Mouse (Mus musculus) forebrain, embryonic 11.5 days (tissue): ENCODE measurements around the gene Unc5b. TPM values are rescaled to one million over a fixed set of nuclear protein-coding genes. Genes with fewer than 3 reads are reported as not detected.
A peak's percentile ranks its signal among the peaks of the same experiment; 100 is the strongest.

Experiments used
- ATAC-seq: fragments of 200-750 bp; cut with Nextera tagmentation; replicated peaks from 2 replicates; pipeline ENCODE4 v1.8.0; 2017; ENCODE audit warnings: moderate TSS enrichment; ENCODE audit not compliant: low FRiP score
- DNase-seq: peaks from one replicate; pipeline ENCODE4 v3.0.0-alpha.2; 2017; ENCODE audit warnings: low spot score
- H3K27ac ChIP-seq: fragments of 300-500 bp; sonication (generic); 2 replicates; pipeline ENCODE4 v1.5.1; 2014; ENCODE audit warnings: low read depth, low read length
- H3K27me3 ChIP-seq: fragments of 300-500 bp; sonication (generic); 2 replicates; pipeline ENCODE4 v1.6.1; 2014; ENCODE audit warnings: mild to moderate bottlenecking, low read length, mixed read lengths; ENCODE audit not compliant: control insufficient read depth, insufficient read depth
- H3K36me3 ChIP-seq: fragments of 300-500 bp; sonication (generic); 2 replicates; pipeline ENCODE4 v1.6.1; 2014; ENCODE audit warnings: mild to moderate bottlenecking, low read length, moderate library complexity, mixed read lengths; ENCODE audit not compliant: control insufficient read depth, insufficient read depth
- H3K4me1 ChIP-seq: fragments of 300-500 bp; sonication (generic); replicated peaks from 2 replicates; pipeline ENCODE4 v1.6.1; 2014; ENCODE audit warnings: low read length, mixed read lengths; ENCODE audit not compliant: control insufficient read depth, insufficient read depth
- H3K4me2 ChIP-seq: fragments of 300-500 bp; sonication (generic); 2 replicates; pipeline ENCODE4 v1.6.1; 2014; ENCODE audit warnings: low read depth, mild to moderate bottlenecking, low read length, moderate library complexity, mixed read lengths; ENCODE audit not compliant: severe bottlenecking
- H3K4me3 ChIP-seq: fragments of 300-500 bp; sonication (generic); 2 replicates; pipeline ENCODE4 v1.5.1; 2014; ENCODE audit warnings: low read depth, low read length
- H3K9ac ChIP-seq: fragments of 300-500 bp; sonication (generic); 2 replicates; pipeline ENCODE4 v1.6.1; 2014; ENCODE audit warnings: low read length
- H3K9me3 ChIP-seq: fragments of 300-500 bp; sonication (generic); 2 replicates; pipeline ENCODE4 v1.6.1; 2016; ENCODE audit warnings: low read length, mixed read lengths; ENCODE audit not compliant: control insufficient read depth
- WGBS: fragments of 180-500 bp; shearing (Covaris S2); extraction: QIAGEN DNeasy Blood & Tissue Kit; methylation state at CpG from one replicate; pipeline ENCODE4 v1.1.7; 2014; 5-methylcytosine and 5-hydroxymethylcytosine counted together
- polyA plus RNA-seq: library from polyadenylated mRNA; unstranded; fragments of >200 nt; fragmentation: Nextera tagmentation; extraction: Ambion mirVana; gene quantifications from 2 replicates; pipeline ENCODE4 v1.2.1, GENCODE M21; 2014

The Unc5b gene
- polyA plus RNA-seq, 1 experiment from 2014 or later = 4.0 TPM

GRCm38 (mm10) chr10:60787303-60788074 is 43.9 kb downstream of the Unc5b start:
- H3K4me3 ChIP-seq = no peak overlapping the region
- H3K4me2 ChIP-seq = no peak overlapping the region
- H3K4me1 ChIP-seq = peaks cover under 1% of the 10 kb centered on the region; the same call in 1 of the 2 replicates
- H3K27ac ChIP-seq = no peak overlapping the region
- DNase-seq (no peak), ATAC-seq (no peak)
- H3K27me3 ChIP-seq = no peaks in the 10 kb centered on the region
- H3K9ac ChIP-seq = no peak overlapping the region
- no peaks in the 10 kb centered on the region for H3K36me3 ChIP-seq
- no peaks in the 10 kb centered on the region for H3K9me3 ChIP-seq
- 83% methylated on average over 16 of the region's 16 CpGs for WGBS

DNA sequence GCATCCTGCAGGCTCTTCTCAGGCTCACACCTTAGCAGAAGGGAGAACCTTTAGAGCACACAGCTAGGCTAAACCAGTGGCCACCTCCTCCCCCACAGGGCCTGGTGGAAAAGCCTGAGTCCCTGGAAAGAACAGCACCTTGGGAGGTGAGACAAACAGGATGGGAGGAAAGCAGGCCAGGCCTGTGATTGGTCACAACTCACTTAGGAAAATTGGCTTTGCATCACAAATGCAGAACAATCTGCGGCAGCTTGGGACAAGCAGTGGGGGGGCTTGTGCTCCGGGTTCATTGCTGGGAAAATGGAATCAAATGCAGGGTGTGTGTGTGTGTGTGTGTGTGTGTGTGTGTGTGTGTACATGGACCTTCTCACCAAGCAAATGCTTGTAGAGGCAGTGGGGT is 47.8 kb downstream of the Unc5b start:
- ATAC-seq = no peak
- Histone ChIP-seq H3K27ac (no peak overlapping the region), H3K36me3 (no peaks in the 10 kb centered on the region), H3K27me3 (no peaks in the 10 kb centered on the region), H3K4me1 (peaks cover 2% of the 10 kb centered on the region), H3K4me3 (no peak overlapping the region), H3K4me2 (no peak overlapping the region), H3K9me3 (no peaks in the 10 kb centered on the region), H3K9ac (no peak overlapping the region; the same call in 1 of the 2 replicates)
- WGBS = 29% methylated on average over 2 of the region's 2 CpGs
- DNase-seq = no peak

DNA sequence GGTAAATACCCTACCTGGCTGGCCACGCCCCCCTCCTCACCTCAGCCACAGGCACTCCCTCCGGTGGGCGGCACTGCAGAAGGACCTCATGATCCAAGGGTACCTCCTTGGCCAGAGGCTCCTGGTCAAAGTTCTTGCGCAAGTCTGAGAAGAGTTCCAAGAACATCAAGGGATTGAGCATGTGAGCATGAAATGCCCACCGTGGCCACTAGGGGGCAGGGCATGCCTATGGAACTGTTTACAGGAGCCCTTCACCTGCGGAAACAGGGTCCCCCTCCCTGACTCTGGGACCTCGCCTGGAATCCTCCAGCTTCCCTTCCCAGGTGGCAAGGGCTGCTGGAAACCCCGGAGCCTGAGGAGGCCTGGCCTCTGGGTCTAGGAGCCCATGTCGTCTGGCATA is 51.8 kb downstream of the Unc5b start:
- Histone ChIP-seq H3K4me1 (peaks cover 2% of the 10 kb centered on the region), H3K27ac (no peak overlapping the region), H3K9ac (no peak overlapping the region), H3K4me3 (no peak overlapping the region), H3K27me3 (no peaks in the 10 kb centered on the region), H3K4me2 (no peak overlapping the region), H3K9me3 (no peaks in the 10 kb centered on the region), H3K36me3 (no peaks in the 10 kb centered on the region)
- DNase-seq (peak; percentile 92), ATAC-seq (peak; percentile 55; the same call in 1 of the 2 replicates)
- WGBS = 14% methylated on average over 9 of the region's 9 CpGs

DNA sequence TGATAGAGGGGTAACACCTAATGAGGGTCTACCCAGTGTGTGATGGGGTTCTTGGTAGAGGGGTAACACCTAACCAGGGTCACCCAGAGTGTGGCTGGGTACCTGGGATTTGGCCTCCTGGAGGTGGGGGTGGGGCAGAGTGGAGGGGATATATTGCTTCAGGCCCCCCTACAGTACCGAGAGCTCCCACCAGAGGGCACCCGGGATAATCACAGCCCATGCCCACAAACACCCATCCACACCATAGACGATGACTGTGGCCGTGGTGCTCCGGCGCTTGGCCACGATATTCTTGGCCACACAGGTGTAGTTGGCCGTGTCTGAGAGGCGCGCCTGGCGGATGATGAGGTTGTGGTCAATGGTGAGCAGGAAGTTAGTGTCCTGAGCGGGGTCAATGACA is 52.8 kb downstream of the Unc5b start:
- H3K36me3 ChIP-seq = no peaks in the 10 kb centered on the region; the same call in 1 of the 2 replicates

DNA sequence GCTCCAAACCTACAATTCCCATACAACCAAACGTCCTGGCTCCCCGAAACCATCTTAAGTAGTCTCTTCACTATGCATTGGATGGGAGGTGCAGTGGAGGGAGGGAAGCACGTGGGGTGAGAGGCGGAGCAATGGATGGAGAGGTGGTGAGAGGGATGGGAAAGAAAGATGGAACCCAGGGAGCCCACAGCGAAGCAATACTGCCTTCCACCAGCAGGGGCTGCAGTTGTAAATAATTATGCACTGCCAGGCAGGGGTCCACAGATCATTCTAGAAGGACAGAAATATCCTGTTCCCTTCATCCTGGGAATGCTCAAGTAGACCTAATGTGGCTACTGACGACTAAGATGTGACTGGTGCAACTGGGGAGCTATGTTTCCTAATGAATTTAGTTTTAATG is 55.9 kb downstream of the Unc5b start:
- H3K27me3 ChIP-seq = no peaks in the 10 kb centered on the region
- WGBS = 78% methylated on average over 6 of the region's 6 CpGs
- H3K4me1 ChIP-seq = peaks cover 2% of the 10 kb centered on the region; the same call in 1 of the 2 replicates
- DNase-seq (no peak), ATAC-seq (no peak)
- no peak overlapping the region for H3K27ac ChIP-seq
- no peak overlapping the region for H3K9ac ChIP-seq
- no peaks in the 10 kb centered on the region; the same call in 1 of the 2 replicates for H3K36me3 ChIP-seq
- no peaks in the 10 kb centered on the region for H3K9me3 ChIP-seq
- H3K4me2 ChIP-seq = no peak overlapping the region
- no peak overlapping the region for H3K4me3 ChIP-seq

More for the DNA sequence above, 52.8 kb downstream of the Unc5b start:
- Histone ChIP-seq H3K4me3 (no peak overlapping the region), H3K4me1 (peaks cover 2% of the 10 kb centered on the region), H3K27me3 (no peaks in the 10 kb centered on the region), H3K4me2 (no peak overlapping the region), H3K27ac (no peak overlapping the region), H3K9me3 (no peaks in the 10 kb centered on the region), H3K9ac (no peak overlapping the region)
- DNase-seq (peak; percentile 77), ATAC-seq (peak; percentile 15; the same call in 1 of the 2 replicates)
- WGBS = 82% methylated on average over 12 of the region's 12 CpGs

DNA sequence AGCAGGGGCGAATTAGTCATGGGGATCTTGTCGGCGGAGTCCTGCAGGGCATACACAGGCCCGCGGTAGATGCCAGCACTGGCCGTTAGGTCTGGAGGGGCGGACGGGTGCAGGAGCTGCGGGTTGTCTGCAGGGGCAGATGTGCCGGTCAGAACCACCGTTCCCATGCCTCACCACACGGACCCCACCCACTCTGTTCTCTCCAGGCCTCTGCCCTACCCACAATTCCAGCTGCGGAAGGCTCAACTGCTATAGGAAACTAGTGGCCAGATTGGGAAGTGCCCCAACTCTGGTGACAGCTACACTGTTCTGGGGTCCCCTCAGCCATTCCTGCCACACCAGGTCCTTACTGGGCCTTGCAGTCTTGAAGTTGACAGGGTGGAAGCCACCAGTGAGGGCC is 56.8 kb downstream of the Unc5b start:
- no peaks in the 10 kb centered on the region for H3K4me1 ChIP-seq
- no peak overlapping the region for H3K4me2 ChIP-seq
- H3K9me3 ChIP-seq = no peaks in the 10 kb centered on the region
- H3K4me3 ChIP-seq = no peak overlapping the region
- no peak overlapping the region for H3K9ac ChIP-seq
- no peak overlapping the region for H3K27ac ChIP-seq
- no peaks in the 10 kb centered on the region; the same call in 1 of the 2 replicates for H3K36me3 ChIP-seq
- WGBS = 93% methylated on average over 13 of the region's 13 CpGs
- DNase-seq (no peak), ATAC-seq (no peak)
- no peaks in the 10 kb centered on the region for H3K27me3 ChIP-seq

DNA sequence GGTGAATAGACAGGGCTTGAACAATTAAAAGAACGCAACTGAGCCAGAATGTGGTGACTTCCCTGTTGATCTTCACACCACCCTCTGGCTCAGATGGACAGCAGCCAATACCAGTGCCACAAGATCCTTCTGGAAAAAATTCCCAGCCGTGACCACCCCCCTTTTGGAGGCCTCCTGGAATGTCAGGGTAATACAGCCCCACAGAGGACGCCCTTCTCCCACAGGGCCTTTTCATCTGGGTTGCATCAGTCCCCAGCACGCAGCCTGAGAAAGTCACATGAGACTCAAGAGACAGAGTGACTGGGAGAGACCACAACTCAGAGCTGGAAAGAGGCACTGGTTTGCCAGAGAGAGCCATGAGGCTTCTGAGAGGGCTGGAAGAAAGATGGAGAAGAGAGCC is 60.5 kb downstream of the Unc5b start:
- Histone ChIP-seq H3K9me3 (no peaks in the 10 kb centered on the region), H3K4me3 (no peak overlapping the region), H3K27ac (no peak overlapping the region), H3K4me1 (no peaks in the 10 kb centered on the region), H3K27me3 (no peaks in the 10 kb centered on the region), H3K4me2 (no peak overlapping the region), H3K36me3 (no peaks in the 10 kb centered on the region; the same call in 1 of the 2 replicates), H3K9ac (no peak overlapping the region)
- no peak for ATAC-seq
- WGBS = 76% methylated on average over 4 of the region's 4 CpGs
- no peak for DNase-seq

- Histone ChIP-seq H3K36me3 (no peaks in the 10 kb centered on the region; the same call in 1 of the 2 replicates), H3K9ac (no peak overlapping the region), H3K4me2 (no peak overlapping the region), H3K27me3 (no peaks in the 10 kb centered on the region), H3K9me3 (no peaks in the 10 kb centered on the region), H3K4me3 (no peak overlapping the region), H3K27ac (no peak overlapping the region), H3K4me1 (no peaks in the 10 kb centered on the region)
- WGBS = 89% methylated on average over 7 of the region's 7 CpGs
- no peak for DNase-seq
- no peak for ATAC-seq
Measured at GRCm38 (mm10) chr10:60768614-60769013, 62.8 kb downstream of the Unc5b start.

- no peak overlapping the region for H3K9ac ChIP-seq
- WGBS = 91% methylated on average over 7 of the region's 7 CpGs
- H3K9me3 ChIP-seq = no peaks in the 10 kb centered on the region
- H3K4me1 ChIP-seq = no peaks in the 10 kb centered on the region
- H3K27me3 ChIP-seq = no peaks in the 10 kb centered on the region
- no peak overlapping the region for H3K4me3 ChIP-seq
- H3K36me3 ChIP-seq = no peaks in the 10 kb centered on the region
- DNase-seq (no peak), ATAC-seq (no peak)
- no peak overlapping the region for H3K27ac ChIP-seq
- no peak overlapping the region for H3K4me2 ChIP-seq
Measured at GRCm38 (mm10) chr10:60767400-60767799, 64.0 kb downstream of the Unc5b start.
